Mouse (Mus musculus): ENCODE data around the gene Csnk2b.

Csnk2b gene

GRCm38 (mm10) chr17:35083929-35084497 lies 37.8 kb downstream of the Csnk2b start:
- DNase-seq, result no peak

GRCm38 (mm10) chr17:35082841-35083576 lies 38.8 kb downstream of the Csnk2b start:
- no peak for DNase-seq

GRCm38 (mm10) chr17:35080710-35081109 lies 41.1 kb downstream of the Csnk2b start:
- DNase-seq, result no peak

- no peak for DNase-seq
Observed at GRCm38 (mm10) chr17:35080248-35080647, 41.6 kb downstream of the Csnk2b start.

GRCm38 (mm10) chr17:35079778-35080177 lies 42.1 kb downstream of the Csnk2b start:
- no peak for DNase-seq

- peak; percentile 56 for DNase-seq
Observed at GRCm38 (mm10) chr17:35077786-35078233, 44.0 kb downstream of the Csnk2b start, which contains the start of gene Ly6g6d. Gene Ly6g6d (minus strand): TSS chr17:35078065.

DNA sequence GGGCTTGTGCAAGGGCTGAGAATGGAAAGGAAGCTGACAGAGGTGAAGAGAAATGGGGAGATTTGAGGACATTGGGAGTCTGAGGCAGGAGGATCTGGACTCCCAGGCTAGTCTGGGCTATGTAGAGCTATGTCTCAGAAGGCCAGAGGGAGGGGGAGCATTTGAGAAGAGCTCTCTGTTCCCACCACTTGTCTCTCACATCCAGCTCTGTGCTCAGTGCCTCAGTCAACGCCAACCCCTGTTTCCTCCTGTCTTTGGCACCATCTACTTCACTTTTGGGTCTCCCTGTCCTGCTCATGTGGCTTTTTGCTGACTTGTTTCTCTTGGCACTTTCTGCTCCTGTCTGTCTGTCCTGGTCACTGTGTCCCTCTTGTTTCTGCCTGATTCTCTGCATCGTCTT lies 44.6 kb downstream of the Csnk2b start:
- DNase-seq, result no peak

DNA sequence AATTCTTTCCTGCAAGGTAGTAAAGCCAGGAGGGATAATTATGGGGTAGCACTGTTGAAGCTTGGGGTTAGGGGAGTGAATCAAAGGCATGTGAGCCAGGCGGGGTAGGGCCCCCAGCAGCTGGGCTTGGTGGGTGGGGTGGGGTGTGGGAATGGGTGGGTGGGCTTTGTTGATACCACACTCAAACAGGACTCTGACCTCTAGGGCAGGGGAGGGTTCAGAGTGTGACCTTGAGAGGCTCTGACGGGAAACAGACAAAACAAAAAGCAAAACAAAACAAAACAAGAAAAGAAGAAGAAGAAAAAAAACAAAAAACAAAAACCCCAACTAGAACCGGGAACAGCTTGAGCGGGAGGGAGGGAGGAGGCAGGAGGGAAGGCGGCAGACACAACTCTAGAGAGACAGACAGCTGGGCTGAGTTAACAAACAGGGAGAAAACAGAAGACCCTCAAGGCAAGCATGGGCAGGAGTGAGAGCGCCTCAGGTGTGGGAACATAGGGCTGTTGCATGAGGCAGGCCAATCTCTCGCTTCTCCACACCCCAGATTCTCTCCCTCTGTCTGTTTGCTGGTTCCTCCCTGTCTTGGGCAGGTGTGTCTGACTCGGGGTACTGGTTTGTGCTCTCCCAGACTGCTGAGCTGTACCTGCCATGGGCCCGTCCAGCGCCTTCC lies 45.2 kb downstream of the Csnk2b start, which contains the start of gene Ly6g6e:
Gene Ly6g6e, plus strand, starts transcription at position 396 of the 670 bp plus-strand sequence.
- DNase-seq, result no peak

- no peak for DNase-seq
Observed at GRCm38 (mm10) chr17:35074097-35074496, 47.8 kb downstream of the Csnk2b start.

DNA sequence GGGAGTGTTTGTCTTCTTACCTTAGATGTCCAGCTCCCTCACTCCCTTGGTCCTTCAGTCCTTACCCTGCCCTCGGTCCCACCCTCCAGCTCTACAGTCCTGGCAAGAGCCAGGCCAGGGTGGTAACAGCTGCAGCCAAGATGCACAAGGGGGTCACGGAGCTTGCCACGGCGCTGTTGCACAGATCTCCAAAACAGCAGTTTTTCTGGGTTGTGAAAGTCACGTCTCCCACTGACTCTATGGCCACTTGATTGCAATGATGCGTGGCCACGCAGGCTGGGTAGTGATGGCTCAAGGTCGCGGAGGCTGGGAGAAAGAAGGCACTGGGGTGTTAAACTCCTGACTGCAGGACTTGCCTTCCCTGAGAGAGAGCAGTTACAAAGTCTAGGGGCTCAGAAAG lies 50.4 kb downstream of the Csnk2b start:
- DNase-seq, result no peak

DNA sequence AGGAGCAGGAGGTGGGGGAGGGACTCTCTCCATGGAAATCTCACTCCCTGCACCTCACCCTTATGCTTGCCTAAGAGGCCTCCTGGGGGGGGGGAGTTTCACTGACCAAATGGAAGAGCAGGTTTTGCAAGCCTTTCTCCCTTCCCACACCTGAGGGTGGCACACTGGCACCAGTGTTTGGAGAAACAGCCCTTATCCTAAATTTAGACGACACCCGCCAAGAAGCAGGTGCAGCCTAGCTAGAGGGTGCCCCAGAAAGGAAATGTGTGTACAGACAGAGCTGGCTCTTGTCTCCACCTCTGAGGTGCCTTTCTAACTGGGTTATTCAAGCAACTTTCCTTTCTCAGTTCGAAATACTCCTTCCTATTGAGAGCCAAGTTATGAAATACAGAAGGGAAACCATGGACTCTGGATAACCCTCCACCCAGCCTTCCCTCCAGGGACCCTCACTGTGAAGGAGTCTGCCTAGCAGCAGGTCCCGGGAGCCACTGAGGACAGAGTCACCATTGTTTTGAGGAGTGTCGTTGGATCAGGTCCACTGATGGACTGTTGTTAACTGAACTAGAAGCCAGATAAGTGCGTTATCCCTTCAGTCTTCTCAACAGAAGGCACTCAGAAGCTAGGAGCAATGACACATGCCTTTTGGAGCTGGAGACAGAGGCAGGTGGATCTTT lies 51.2 kb downstream of the Csnk2b start:
- no peak for DNase-seq

DNA sequence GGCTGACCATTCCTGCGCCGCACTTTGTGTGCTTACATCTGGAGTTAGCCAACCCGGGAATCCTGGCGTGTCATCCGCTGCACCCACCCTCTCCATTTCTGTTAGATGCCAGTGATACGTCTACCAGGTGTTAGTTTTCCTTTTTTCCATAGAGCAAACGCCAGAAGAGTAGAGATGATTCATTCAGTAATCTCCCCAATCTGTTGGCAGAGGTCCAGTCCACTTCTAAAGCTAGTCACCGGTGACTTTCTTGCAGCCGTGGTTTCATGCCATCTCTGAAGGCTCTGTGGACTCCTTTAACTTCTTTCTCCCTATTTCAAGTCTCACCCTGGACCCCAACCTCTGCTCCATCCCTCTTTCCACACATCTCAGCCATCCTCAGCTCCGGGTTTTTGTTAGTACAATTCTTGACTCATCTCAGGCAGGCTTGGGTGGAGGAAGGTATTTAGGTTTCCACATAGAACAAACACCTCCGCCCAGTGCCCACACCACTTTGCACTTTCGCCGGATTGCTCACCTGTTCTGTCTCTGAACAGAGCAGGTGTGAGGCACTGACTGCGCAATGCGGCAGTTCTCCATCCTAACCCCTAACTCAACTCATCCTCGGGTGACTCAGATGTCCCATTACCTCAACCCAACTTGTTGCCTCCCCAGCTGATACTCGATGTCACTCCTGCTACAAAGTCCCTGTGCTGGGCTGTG lies 53.5 kb downstream of the Csnk2b start:
- DNase-seq, result no peak

All from layer of hippocampus, adult 9-11 months (tissue).